Mouse (Mus musculus) heart, adult 11 months (tissue): ENCODE results near the gene Qrfpr.

ENCODE experiments used
- DNase-seq: peaks from one replicate; pipeline ENCODE4 v3.0.0; 2022

Gene Qrfpr

DNA sequence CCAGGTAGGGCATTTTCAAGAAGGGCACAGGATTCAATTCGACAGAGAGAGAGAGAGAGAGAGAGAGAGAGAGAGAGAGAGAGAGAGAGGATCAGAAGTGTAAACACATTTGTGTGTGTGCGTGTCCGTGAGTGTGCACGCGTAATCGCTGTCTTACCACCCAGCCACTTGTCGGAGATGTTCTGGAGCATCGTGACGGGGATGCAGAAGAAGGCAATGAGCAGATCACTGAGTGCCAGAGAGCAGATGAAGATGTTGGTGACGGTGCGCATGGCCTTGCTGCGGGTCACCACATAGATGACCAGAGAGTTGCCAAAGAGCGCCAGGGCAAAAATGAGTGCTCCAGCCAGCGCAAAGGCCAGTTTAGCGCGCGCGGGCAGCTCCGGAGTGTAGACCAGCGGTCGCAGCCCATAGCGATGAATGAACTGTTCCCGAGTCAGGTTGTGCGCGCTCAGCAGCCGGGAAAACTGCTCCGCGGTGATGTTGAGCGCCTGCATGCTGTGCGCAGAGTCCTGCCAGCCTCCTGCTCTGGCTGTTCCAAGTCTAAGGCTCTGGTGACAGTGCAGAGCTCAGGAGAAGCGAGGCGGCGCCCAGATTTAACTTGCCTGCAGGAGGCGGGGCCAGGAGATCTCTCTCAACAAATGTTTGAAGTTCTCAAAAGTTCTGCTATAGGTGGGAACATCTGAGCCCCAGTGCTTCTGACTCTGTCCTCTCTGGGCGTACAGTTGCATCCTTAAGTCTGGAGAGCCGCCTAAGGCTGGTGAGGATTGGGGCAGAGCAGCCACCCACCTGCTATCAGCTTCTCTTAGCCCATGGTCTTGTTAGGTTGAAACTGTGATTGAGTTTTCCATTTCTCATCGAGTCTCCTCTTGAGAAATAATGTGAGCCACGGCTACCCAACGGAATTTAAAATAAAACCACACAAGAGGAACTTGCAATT lies at the start of gene Qrfpr:
TSS of gene Qrfpr (minus strand) at position 571 of the 940 bp plus-strand sequence.
- DNase-seq, result no peak

DNA sequence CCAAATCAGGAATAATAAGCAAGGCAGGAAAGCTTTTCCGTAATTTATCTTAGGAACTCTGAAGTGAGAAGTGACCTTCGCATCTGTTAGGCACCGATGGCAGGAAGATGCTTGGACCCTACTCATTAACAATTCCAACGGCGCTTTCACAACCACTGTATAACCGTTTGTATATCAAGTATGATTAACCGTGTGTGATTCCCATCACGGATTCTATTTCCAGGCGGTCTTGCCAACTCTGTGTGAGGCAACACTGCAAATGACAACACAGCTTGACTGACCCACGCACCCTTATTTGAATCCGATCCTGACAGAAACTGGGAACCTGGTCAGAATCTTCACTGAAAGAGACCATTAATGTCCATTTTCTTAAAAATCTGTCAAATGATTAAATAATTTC lies 41.8 kb upstream of the Qrfpr start:
- DNase-seq, result no peak

DNA sequence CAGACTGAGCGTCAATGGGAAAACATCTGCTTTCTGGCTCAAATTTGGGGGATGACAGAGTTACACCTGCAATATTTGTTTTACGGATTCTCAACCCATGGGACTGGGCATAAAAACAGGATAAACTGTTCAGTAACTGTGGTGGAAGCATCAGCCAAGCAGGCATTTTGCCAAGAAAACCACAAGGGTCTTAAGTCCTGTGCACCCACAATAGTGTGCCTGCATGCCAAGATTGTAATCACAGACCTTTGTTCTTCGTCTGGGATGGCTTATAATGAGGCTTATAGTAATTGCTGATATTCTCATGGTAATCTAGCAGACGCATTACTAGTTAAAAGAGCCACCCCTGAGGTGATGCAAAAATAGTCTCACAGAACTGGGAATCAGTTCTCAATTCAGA lies 41.2 kb upstream of the Qrfpr start:
- DNase-seq, result no peak

DNA sequence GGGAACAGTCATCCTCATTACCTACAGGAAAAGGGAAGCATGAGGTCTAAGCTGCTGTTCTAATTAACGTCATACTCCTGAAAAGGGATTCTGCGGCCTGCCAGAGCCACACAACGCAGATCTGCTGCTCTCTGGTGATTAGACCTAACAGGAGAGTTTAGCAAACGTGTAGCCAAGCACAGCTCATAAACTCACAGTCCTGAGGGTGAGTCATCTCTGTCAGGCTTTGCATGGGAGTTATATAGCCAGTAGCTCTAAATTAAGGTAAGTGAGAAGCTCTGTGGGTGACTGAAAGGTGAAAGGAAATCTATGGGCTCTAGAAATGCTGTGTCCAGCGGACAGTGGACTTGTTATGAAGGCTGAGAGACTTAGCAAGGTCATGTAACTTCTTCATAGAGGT lies 28.5 kb upstream of the Qrfpr start:
- no peak for DNase-seq

DNA sequence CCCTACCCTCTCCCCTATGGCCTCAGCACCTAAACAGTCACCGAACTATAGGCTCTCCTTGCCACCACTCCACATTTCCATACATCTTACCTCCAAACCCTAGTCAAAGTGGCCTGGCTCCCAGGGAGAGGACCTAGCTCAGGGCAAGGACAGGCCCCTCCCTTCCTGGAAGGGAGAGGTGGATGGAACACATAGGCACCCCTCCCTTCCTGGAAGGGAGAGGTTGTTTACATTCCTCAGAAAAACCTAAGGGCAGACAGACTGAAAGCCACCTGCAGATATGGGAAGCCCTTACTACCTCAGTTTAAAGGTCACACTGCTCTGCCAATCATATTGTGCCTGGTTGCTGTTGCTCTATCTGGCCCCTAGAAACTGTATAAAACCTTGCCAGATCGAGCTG lies 26.3 kb upstream of the Qrfpr start:
- no peak for DNase-seq

DNA sequence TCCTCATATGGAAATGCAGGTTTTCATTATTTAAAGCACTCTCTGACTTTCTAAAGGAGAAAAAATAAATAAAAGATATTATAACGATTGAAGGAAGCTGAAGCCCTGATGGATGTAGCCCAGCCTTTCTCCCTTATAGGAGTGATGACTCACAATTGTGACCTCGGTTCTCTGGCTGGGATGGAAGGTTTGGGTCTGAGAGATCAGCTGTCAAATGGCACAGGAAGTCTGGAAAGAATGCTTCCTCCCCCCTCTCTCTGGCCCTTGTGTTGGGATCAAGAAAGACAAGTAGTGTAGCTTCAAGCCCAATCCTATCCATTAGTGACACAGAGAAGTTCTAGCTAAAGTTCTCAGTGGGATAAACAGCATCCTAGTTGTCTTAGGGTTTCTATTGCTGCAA lies 7.8 kb upstream of the Qrfpr start:
- no peak for DNase-seq

DNA sequence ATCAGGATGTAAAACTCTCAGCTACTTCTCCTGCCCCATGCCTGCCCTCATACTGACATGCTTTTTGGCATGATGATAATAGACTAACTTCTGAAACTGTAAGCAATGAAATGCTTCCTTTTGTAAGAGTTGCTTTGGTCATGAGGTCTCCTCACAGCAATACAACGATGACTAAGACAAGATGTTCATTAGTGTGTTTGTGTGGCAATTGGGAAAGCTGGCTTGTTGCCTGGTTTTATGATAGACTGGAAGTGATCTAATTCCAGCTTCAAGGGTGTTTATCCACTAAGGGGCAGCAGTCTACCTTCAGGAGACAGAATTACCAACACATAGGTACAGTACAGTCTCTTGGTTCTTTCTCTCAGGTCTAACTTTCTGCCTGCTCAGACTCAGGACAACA lies 5.1 kb upstream of the Qrfpr start:
- no peak for DNase-seq

DNA sequence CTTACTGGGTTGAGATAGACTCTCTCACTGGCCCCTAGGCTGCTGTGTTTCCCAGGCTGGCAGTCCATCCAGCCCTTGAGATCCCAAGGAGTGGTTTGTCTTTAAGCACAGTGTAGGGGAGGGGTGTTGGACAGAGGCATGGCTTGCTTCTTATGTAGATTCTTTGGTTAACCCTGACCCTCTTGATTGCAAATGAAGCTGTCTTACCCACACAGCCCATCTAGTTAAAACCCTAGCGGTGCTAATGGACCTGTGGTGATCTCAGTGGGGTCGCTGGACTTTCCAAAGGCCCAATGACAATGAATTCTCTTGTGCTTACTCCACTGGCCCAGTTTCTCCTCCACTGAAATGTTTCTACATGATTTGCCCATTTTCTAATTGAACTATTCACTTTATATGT lies 1.2 kb upstream of the Qrfpr start:
- no peak for DNase-seq

DNA sequence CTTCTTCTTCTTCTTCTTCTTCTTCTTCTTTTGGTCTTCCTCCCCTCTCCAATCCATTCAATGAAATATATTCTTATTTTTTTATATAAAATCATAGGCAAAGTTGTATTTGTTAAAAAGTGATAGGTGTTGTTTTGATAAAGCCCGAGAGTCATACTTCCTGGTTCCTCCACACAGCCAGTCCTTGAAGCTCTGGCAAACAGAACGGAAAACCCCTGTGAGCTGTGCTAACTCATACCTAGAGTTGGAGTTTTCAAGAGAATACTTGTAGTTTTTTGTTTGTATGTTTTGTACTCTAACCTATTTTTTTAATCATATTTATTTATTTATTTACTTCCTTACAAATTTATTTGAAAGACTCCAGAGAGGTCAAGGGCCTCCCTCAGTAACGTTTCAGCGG lies 9.4 kb downstream of the Qrfpr start:
- DNase-seq, result no peak

DNA sequence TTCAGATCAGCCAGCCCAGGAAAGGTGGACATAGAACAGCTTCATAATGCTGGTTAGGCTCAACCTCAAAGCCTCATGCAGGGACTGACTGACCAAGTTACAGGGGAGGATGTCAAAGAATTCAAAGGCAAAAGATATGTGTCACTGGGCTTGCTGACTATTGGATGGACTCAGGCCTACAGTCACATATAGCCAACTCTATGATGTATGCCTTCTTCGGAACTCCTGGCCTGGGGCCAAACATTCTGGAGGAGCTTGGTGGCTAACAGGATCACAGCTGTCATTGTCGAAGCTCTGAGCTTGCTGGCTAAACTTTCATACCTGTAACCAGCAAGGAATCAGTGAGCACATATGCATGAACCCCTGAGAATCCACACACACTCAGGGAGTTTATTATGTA lies 11.2 kb downstream of the Qrfpr start:
- DNase-seq, result no peak

DNA sequence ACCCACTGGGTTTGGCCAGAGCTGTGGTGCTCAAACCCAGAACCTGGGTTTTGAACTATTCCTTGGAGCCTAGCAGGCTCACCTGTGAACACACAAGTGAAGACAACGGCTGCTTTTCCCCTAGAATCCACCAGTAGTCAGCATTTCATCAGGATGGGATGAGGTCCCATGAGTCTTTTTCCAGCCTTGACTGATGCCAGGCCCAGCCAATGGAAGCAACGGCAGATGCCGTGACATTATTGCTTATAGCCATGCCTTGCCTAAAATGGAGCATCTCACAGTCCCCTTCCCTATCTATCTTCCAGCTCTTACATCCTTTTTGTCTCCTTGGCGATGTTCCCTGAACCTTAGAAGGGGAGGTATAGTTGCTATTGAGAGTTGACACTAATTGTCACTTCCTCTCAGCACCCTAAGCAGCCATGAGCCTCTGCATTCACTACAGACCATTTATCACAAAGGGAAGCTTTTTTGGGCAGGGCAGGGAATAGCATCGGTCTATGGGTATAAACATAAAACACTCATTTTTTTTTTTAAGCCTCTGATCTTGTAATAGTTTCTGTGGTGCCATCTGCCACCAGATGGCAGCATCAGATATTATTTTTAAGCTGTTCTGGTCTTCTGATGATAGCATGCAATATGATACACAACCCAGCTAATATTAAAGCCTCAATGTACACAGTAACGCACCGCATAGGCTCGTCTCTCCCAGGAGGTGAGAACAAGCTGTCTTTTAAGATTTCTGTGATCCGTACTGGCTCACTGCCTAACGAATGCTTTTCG lies 12.1 kb downstream of the Qrfpr start:
- DNase-seq, result no peak

DNA sequence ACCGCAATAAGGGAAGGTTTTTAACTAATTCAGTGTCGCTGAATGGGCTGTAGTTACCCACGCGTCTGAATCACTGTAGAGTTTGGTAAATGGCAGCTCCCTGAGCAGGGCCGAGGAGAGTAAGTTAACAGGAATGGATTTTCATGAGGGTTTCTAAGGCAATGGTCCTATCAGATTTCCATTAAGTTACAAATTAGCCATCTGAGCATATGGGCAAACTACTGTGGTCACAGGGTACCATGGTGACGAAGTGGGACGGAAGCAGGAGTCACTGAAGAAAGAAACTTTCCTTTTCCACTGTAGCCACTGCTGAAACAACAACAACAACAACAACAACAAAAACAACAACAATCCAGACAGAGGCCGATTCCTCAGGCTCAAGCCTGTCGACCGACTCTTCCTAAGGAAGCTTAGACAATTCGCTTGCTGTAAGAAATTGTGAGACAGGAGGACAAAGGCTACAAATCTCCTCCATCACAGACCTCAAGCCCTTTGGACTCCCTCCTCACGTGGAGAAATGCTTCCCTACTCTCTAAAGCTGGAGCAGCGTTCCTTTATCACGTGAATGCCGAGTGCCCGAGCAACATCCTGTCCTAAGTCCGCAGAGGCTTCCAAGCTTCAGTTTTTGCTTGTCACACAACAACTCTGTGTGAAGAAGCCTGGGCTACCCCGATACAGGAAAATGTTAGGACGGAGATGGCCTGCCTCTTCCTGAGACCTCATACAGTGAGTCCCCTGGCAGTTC lies 14.4 kb downstream of the Qrfpr start:
- DNase-seq, result no peak

DNA sequence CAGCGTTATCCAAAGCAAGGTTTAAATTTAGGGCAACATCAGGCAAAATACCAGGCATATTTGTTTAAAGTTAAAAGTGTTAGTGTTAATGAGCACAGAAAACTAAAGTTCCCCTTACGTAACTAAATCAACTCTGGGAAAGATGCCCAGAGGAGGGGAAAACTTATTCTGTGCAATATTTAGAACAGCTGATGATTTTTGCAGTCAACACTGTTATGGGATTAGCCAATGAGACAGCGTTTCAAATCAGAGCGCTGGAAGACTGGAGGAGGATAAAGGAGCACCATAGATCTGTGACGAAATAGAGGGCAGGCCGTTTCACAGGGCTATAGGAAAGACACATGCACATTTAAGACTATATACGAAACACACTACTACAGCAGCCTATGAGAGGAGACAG lies 19.2 kb downstream of the Qrfpr start:
- no peak for DNase-seq

DNA sequence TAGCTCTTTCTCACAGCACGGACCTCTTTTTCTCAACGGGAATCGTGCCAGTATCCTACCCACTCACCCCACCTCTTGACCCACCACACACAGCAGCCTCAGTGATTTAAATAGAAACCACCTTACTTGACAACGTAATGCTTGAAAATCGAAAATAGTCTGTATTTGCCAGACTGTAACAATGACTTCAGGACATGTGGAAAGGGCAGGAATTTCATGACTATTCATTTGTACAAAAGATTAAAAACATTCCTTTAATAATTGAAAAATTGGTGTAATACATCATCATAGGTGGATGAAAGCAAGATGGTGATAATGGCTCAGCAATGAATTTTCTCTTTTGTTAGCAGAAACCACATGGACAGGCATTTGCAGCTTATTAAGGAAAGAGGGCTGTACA lies 21.0 kb downstream of the Qrfpr start:
- DNase-seq, result no peak

DNA sequence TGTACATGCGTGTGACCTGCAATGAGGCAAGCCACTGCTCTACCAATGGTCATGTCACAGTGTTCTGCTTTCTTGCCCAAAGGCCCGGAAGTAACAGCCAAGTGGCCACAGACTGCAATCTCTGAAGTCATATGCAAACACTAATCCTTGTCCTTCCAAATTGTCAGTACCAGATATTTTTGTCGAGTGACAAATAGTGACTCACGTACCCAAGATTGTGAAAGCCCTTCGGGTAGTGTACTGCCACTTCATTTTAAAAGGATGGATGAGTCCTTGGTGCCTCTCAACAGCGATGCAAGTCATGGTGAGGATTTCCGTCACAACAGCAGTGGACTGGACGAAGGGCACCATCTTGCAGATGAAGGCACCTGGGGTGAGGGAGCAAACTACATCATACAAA lies 32.9 kb downstream of the Qrfpr start:
- no peak for DNase-seq

DNA sequence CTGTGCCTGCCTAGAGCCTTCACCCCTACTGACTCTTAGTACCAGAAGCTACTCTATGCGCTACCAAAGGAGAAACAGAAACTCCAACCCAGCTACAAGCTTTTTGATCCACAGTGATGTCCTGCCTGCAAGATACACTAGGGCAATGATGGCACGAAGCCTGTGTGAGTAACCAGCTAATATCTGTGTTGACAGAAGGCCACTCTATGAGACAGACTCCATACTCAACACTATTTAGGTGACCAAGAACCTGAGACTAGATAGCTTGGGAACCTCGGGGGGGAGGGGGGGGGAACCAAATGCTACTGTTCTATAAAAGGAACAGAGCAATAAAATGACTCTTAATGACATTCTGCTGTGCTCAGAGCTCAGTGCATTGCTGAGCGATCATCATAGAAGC lies 35.6 kb downstream of the Qrfpr start:
- DNase-seq, result no peak

DNA sequence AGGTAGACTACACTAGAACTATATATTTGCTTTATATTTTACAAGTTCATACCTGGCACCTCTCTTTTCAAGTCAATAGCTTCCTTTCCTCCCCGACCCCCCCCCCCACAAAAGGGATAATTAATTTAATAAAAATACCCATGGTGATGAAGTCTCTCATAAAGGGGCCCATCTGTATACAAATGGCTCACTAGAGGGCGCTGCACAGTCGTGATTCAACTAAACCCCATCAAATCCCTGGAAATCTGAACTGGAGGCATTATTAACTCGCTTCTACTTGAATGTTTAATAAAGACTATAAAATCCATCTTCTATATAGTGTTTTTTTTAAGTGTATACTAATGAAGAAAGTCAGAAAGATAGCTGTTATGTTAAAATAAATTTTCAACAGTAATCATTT lies 40.6 kb downstream of the Qrfpr start:
- DNase-seq, result no peak

DNA sequence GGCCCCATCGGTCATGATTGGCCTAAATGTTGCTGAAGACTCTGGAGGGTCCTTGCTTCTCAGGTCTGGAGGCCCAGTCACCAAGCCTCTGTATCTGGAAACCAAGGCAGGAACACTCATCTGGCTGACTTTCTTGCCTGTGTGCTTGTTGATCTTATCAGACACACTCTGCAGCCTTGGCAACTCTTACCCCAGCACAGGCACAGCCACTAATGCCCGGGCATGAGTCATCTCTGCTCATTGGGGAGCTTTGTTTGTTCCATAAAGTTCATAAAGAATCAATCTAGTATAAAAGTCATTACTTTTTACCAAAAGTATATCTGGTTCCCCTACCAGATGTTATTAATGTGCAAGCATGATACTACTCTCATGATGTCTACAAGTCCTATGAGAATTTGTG lies 48.4 kb downstream of the Qrfpr start:
- DNase-seq, result no peak

DNA sequence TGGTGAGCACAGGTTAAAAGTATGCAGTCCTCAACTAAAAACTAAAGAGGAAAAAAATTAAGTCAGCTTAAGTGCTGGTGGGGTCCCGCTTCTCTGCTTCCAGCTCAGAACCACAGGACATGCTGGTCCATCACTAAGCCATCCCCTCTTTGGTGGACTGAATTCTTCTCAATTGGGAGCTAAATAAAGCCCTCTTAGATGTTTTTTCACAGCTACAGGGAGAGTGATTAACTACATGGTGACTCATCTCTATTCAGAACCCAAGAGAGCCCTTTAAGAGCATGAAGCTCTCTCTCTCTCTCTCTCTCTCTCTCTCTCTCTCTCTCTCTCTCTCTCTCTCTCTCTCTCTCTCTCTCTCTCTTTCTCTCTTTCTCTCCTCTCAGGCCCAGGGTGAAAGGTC lies 50.8 kb downstream of the Qrfpr start:
- no peak for DNase-seq

DNA sequence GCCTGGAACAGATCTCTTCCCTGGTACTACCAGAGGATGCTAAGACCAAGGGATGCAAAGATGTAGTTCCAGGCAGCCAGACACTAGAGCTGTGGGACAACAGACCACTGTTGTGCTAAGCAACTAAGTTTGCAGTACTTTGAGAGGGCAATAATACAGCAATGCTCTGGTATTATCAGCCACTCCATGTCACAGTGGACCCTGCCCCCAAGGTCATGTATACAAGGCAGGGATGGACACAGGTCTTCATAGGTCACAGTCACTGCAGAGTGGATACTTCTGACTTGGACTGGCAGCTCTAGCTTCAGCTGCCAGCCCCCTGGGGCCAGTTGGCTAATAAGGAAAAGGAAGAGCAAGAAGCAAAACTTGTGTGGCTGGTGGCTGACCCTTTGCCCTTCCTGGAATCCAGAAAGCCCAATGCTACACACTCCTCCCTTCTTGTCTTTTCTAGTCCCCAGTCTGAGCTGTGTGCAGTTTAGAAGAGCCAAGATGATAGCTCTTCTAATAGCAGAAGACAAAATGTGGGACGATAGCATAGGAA lies 51.4 kb downstream of the Qrfpr start:
- DNase-seq, result no peak

DNA sequence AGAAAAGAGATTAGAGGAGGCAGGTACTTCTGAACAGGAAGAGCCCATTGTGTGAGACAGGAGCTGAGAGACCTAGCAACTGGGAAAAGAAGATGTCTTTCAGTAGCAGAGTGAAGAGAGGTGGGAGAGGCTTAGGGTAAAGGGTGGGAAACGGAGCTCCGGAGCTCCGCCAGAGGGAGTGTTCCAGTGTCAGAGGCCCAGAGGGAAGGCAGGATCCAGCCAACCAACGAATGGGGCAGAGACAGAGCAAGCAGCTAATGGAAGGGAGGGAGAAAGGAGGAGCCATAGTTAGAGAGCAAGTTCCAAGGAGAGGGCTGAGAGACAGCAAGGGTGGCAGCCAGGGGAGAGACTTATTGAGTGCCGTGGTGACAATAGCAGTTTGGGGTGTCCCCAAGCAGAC lies 66.8 kb downstream of the Qrfpr start:
- DNase-seq, result no peak

DNA sequence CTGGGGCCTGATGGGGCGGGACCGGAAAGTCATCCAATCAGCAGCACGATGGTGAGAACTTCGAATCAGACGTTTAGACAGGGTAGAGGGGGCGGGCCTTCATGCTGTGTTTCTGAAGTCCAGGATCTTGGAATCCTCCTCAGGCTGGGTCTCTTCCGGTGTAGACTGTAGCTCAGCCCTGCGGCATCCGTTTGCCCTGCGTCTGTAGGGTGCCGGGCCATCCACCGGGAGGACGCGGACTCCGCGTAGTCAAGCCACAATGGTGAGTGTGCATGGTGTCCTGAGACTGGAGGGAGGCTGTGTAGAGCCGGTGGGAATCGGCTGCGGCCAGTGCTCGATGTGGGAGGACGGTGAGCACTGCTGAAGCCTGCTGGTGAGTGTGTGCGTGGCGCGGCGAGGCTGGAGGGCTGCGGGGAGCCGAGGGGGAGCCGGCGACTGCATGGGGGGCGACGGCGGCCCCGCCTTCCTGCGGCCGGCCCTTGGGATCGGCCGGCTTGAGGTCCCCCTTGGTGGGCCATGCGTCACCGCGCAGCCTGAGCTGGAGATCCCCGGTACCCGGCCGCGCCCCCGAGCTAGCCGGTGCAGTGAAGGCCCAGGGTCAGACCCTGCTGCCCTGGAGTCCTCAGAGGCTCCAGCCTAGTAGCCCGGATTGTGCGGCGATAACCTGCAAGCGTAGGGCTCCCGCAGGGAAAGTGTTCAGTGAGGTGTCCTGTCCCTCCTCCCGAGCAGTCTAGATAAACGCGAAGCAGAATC lies 71.0 kb downstream of the Qrfpr start, which contains the start of gene D3Ertd254e:
TSS of gene D3Ertd254e (plus strand) at position 84 of the 753 bp plus-strand sequence.
- DNase-seq, result peak; percentile 100
